Mouse (Mus musculus): Measurements from ENCODE around the gene Trim7.

DNA sequence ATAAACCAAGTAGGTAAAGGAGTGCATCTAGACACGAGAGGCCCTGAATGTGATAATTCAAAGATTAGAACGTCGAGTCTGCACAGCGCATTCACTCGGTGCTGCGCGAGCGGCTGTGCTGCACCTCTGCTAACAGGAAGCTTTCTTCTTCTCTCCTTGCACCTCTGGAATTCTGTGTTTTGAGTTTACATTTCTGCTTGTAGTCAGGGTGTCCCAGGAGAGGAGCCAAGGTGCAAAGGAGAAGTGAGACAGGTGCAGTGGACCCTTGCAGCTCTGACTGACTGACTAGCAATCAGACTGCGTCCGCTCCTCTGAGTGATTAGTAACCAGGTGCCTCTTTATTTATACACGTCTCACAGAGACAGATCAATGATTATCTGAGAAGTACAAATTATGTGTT lies 17.3 kb downstream of the Trim7 start:
- no peak for TF ChIP-seq CTCF (IDR thresholded peaks at IDR 0.05; ENCODE audit: low read depth)
- TF ChIP-seq EP300 (optimal IDR thresholded peaks at IDR 0.05), result no peak
